In the genomic region with DNA sequence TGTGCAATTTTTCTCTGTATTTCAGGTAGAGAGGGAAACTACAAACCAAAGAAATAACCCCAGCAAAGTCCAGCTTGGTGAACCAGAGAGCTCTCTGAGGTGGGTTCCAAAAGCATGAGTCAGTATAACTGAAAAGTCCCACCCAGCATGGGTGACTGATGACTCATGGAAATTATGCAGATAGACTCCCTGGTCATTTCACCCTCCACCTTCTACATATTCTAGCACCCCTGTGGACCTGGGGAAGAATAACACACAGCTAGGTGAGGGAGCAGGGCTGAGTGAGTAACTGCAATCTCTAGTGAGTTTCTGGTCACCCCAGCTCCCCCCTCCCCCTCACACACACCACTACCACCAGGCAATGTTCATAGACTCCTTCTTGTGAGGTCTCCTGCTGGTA, we compare ENCODE assay signal across 29 mouse cellular contexts. TPM values are rescaled to one million over a fixed set of nuclear protein-coding genes. Genes with fewer than 3 reads are reported as not detected.
"Had no signal": no experiment of that assay in that cellular context is flagged by ENCODE, and none has a peak within 500 bp of the region (broad histone marks: within the 10 kb centered on the region; RNA-seq: fewer than 3 reads in every experiment).

No protein-coding gene starts in this region.

- H3K4me3 ChIP-seq: gastrocnemius, adult 2 months; heart, embryonic 13.5 days; heart, embryonic 15.5 days; hindbrain, embryonic 13.5 days; hindbrain, embryonic 15.5 days; kidney, embryonic 15.5 days; layer of hippocampus, adult 2 months; left cerebral cortex, adult 2 months; limb, embryonic 10.5 days; limb, embryonic 12.5 days; liver, embryonic 13.5 days; liver, embryonic 15.5 days had no signal

- H3K27me3 ChIP-seq: heart, embryonic 15.5 days; hindbrain, embryonic 13.5 days; hindbrain, embryonic 15.5 days had no signal

- H3K9me3 ChIP-seq: heart, embryonic 13.5 days; heart, embryonic 15.5 days; hindbrain, embryonic 13.5 days; hindbrain, embryonic 15.5 days; kidney, embryonic 15.5 days; limb, embryonic 10.5 days; limb, embryonic 12.5 days; liver, embryonic 13.5 days; liver, embryonic 15.5 days had no signal

- H3K27ac ChIP-seq: gastrocnemius, adult 2 months; heart, embryonic 13.5 days; heart, embryonic 15.5 days; hindbrain, embryonic 13.5 days; hindbrain, embryonic 15.5 days; hindbrain, postnatal 0 days; kidney, embryonic 15.5 days; kidney, postnatal 0 days; layer of hippocampus, adult 2 months; left cerebral cortex, adult 2 months; limb, embryonic 10.5 days; limb, embryonic 12.5 days; liver, embryonic 13.5 days; liver, embryonic 15.5 days had no signal

- H3K4me1 ChIP-seq: heart, embryonic 13.5 days; heart, embryonic 15.5 days; hindbrain, embryonic 13.5 days; kidney, embryonic 15.5 days; limb, embryonic 10.5 days; limb, embryonic 12.5 days; liver, embryonic 13.5 days; liver, embryonic 15.5 days had no signal

- H3K36me3 ChIP-seq: heart, embryonic 13.5 days; heart, embryonic 15.5 days; hindbrain, embryonic 13.5 days; hindbrain, embryonic 15.5 days; kidney, embryonic 15.5 days; limb, embryonic 10.5 days; limb, embryonic 12.5 days; liver, embryonic 13.5 days; liver, embryonic 15.5 days had no signal

- DNase-seq: gastrocnemius, adult 2 months; gastrocnemius, postnatal 10 days; gastrocnemius, postnatal 25 days; heart, adult 18-20 months; kidney, adult 11 months; kidney, adult 2 months; kidney, adult 9 months; kidney, postnatal 25 days; kidney, postnatal 4 days; liver; liver, embryonic 13.5 days; liver, postnatal 0 days; lung, adult 2 months had no signal

RNA-seq across cellular contexts. Expression of gene Cfap46, which starts 28.2 kb away (rescaled TPM):
- total RNA-seq: hematopoietic stem cell, adult 5-6 weeks had no signal
- polyA plus RNA-seq: heart, embryonic 11.5 days; heart, embryonic 13.5 days; heart, postnatal 0 days; kidney, postnatal 0 days; liver, embryonic 11.5 days; liver, embryonic 13.5 days; liver, embryonic 15.5 days; liver, postnatal 0 days had no signal
